Comparison of ENCODE assay signal across 20 mouse cellular contexts in the genomic region with DNA sequence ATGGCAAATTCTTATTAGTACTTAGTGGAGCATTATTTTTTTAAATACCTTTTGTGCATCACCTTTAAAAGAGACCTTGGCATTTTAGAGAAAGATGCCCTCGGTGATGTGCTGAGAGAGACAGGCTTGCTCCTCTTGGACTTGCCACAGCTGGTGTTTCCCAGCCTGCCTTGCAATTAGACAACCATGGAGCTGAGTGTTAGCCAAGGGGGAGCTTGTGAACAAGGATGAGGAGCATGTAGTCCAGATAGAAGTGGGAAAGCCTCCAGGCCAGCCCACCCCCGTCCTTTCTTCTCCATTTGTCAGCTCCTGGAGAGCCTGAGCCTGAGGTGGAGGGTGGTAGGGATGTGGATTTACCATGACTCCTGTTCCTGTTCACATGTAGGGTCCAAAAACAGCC.
A peak's percentile ranks its signal among the peaks of the same experiment; 100 is the strongest.
DNase-seq lines count a peak whose midpoint lies in the region; ATAC-seq lines count a peak whose summit lies in the region.
"Had no signal": no experiment of that assay in that cellular context is flagged by ENCODE, and none has a peak within 500 bp of the region (broad histone marks: within the 10 kb centered on the region; RNA-seq: fewer than 3 reads in every experiment).

No protein-coding gene starts in this region.

- H3K9ac ChIP-seq in hindbrain, embryonic 13.5 days, result no peak overlapping the region
- H3K9ac ChIP-seq in hindbrain, embryonic 16.5 days (ENCODE audit: low read depth, low read length), result no peak overlapping the region
- H3K9ac ChIP-seq in midbrain, embryonic 14.5 days (replicated peaks; ENCODE audit: low read length), result no peak overlapping the region
- H3K9ac ChIP-seq in midbrain, embryonic 16.5 days (ENCODE audit: low read depth, low read length), result no peak overlapping the region
- H3K9ac ChIP-seq: heart, embryonic 12.5 days had no signal

- H3K9me3 ChIP-seq in hindbrain, embryonic 13.5 days, result no peaks in the 10 kb centered on the region
- H3K9me3 ChIP-seq in hindbrain, embryonic 16.5 days (ENCODE audit: control insufficient read depth, low read length), result no peaks in the 10 kb centered on the region
- H3K9me3 ChIP-seq in midbrain, embryonic 14.5 days (ENCODE audit: control insufficient read depth, low read length), result no peaks in the 10 kb centered on the region
- no peaks in the 10 kb centered on the region for H3K9me3 ChIP-seq in midbrain, embryonic 16.5 days (replicated peaks; ENCODE audit: control insufficient read depth, low read length, poor library complexity, severe bottlenecking)
- H3K9me3 ChIP-seq: embryonic facial prominence, embryonic 10.5 days; heart, embryonic 12.5 days had no signal

- peak overlapping the region; percentile 62; the same call in 1 of the 2 replicates for H3K27ac ChIP-seq in hindbrain, embryonic 13.5 days
- H3K27ac ChIP-seq in hindbrain, embryonic 16.5 days (ENCODE audit: low read depth, low read length), result no peak overlapping the region
- no peak overlapping the region for H3K27ac ChIP-seq in midbrain, embryonic 14.5 days (replicated peaks; ENCODE audit: low read depth, low read length)
- H3K27ac ChIP-seq in midbrain, embryonic 16.5 days (ENCODE audit: low read length), result no peak overlapping the region
- H3K27ac ChIP-seq: embryonic facial prominence, embryonic 10.5 days; heart, adult 2 months; hindbrain, postnatal 0 days had no signal

- H3K4me2 ChIP-seq in hindbrain, embryonic 13.5 days, result no peak overlapping the region
- no peak overlapping the region for H3K4me2 ChIP-seq in hindbrain, embryonic 16.5 days (ENCODE audit: low read length)
- H3K4me2 ChIP-seq in midbrain, embryonic 14.5 days (ENCODE audit: low read length), result no peak overlapping the region
- no peak overlapping the region for H3K4me2 ChIP-seq in midbrain, embryonic 16.5 days (ENCODE audit: low read length)

- H3K4me3 ChIP-seq in hindbrain, embryonic 13.5 days, result no peak overlapping the region
- H3K4me3 ChIP-seq in hindbrain, embryonic 16.5 days (ENCODE audit: low read length), result no peak overlapping the region
- H3K4me3 ChIP-seq in midbrain, embryonic 14.5 days (replicated peaks; ENCODE audit: low read depth, low read length), result no peak overlapping the region
- H3K4me3 ChIP-seq in midbrain, embryonic 16.5 days (ENCODE audit: low read depth, low read length), result no peak overlapping the region
- H3K4me3 ChIP-seq: embryonic facial prominence, embryonic 10.5 days; heart, adult 2 months; heart, embryonic 12.5 days had no signal

- H3K36me3 ChIP-seq in hindbrain, embryonic 13.5 days, result no peaks in the 10 kb centered on the region
- no peaks in the 10 kb centered on the region for H3K36me3 ChIP-seq in hindbrain, embryonic 16.5 days (ENCODE audit: control insufficient read depth, insufficient read depth, low read length)
- no peaks in the 10 kb centered on the region for H3K36me3 ChIP-seq in midbrain, embryonic 14.5 days (ENCODE audit: control insufficient read depth, insufficient read depth, low read length)
- H3K36me3 ChIP-seq in midbrain, embryonic 16.5 days (ENCODE audit: control insufficient read depth, insufficient read depth, low read length), result no peaks in the 10 kb centered on the region
- H3K36me3 ChIP-seq: embryonic facial prominence, embryonic 10.5 days; G1E; heart, embryonic 12.5 days had no signal

- H3K4me1 ChIP-seq in hindbrain, embryonic 13.5 days (replicated peaks), result peaks cover 45% of the 10 kb centered on the region
- peaks cover 8% of the 10 kb centered on the region for H3K4me1 ChIP-seq in hindbrain, embryonic 16.5 days (ENCODE audit: control insufficient read depth, insufficient read depth, low read depth, low read length)
- H3K4me1 ChIP-seq in midbrain, embryonic 14.5 days (ENCODE audit: control insufficient read depth, insufficient read depth, low read length), result peaks cover 12% of the 10 kb centered on the region; the same call in 1 of the 2 replicates
- H3K4me1 ChIP-seq in midbrain, embryonic 16.5 days (ENCODE audit: control insufficient read depth, insufficient read depth, low read length), result peaks cover 18% of the 10 kb centered on the region

- H3K27me3 ChIP-seq in hindbrain, embryonic 13.5 days, result peaks cover 18% of the 10 kb centered on the region
- no peaks in the 10 kb centered on the region for H3K27me3 ChIP-seq in hindbrain, embryonic 16.5 days (replicated peaks; ENCODE audit: control insufficient read depth, insufficient read depth, low read length)
- H3K27me3 ChIP-seq in midbrain, embryonic 14.5 days (ENCODE audit: control insufficient read depth, insufficient read depth, low read length), result no peaks in the 10 kb centered on the region
- no peaks in the 10 kb centered on the region for H3K27me3 ChIP-seq in midbrain, embryonic 16.5 days (ENCODE audit: control insufficient read depth, insufficient read depth, low read depth, low read length)

- no peak for ATAC-seq in hindbrain, embryonic 13.5 days (ENCODE audit: low FRiP score)
- no peak for ATAC-seq in hindbrain, embryonic 16.5 days
- ATAC-seq in midbrain, embryonic 14.5 days (ENCODE audit: low FRiP score, low TSS enrichment), result no peak
- no peak for ATAC-seq in midbrain, embryonic 16.5 days
- ATAC-seq: CD4-positive, CD25-positive, alpha-beta regulatory T cell, adult 4 months; forebrain, embryonic 16.5 days; hindbrain, postnatal 0 days had no signal

- 49% methylated on average over 2 of the region's 2 CpGs for WGBS in hindbrain, embryonic 13.5 days
- WGBS in hindbrain, embryonic 16.5 days, result 38% methylated on average over 2 of the region's 2 CpGs
- WGBS in midbrain, embryonic 14.5 days, result 48% methylated on average over 2 of the region's 2 CpGs
- 36% methylated on average over 2 of the region's 2 CpGs for WGBS in midbrain, embryonic 16.5 days

- DNase-seq in cerebellum, postnatal 10 days, result peak; percentile 48 to 49
- no peak for DNase-seq in cerebellum, adult 9-11 months
- peak; percentile 33 for DNase-seq in midbrain, embryonic 14.5 days
- DNase-seq in embryo, embryonic 10 days (ENCODE audit: low spot score), result no peak
- DNase-seq: adrenal gland, adult 8-10 months; B cell, adult 2 months; cerebellum, adult 11 months; cerebellum, adult 8-10 months; gastrocnemius, postnatal 14 days; heart, postnatal 36 days had no signal

Comparison
In these comparisons a context has a peak if more than half of its experiments do, and no peak if none do; other contexts are left out.
1. DNase-seq: peak in cerebellum, postnatal 10 days (2 of 2) and midbrain, embryonic 14.5 days (single experiment); none in cerebellum, adult 9-11 months (single experiment) and embryo, embryonic 10 days (single experiment).